Mouse (Mus musculus): ENCODE data around the gene Pth1r. TPM values are rescaled to one million over a fixed set of nuclear protein-coding genes. Genes with fewer than 3 reads are reported as not detected.
A peak's percentile ranks its signal among the peaks of the same experiment; 100 is the strongest.

Pth1r gene
- polyA plus RNA-seq, 1 experiment from 2014 or later, result 76.6 TPM

DNA sequence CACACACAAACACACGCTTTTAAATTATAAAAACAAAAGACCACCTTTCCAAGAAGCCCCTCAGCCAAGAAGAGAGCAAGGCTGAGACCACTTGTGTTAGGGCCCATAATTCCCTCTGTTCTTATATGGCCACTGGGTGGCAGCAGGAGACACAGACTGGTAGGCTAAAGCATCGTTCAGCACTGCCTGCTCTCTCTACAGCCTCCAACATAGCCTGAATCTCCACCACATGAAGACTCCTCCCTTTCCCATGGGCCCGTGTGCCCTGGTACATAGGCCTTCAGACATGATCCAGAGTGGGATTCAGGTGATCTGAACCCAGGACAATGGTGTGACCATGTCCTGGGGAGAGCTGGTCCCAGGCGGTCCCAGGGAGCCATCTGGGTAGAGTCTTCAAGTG, 30.2 kb downstream of the Pth1r start:
- ATAC-seq (ENCODE audit: insufficient number of reproducible peaks, insufficient read depth, low FRiP score, low TSS enrichment, low read depth), result peak; percentile 24; the same call in 1 of the 2 replicates

GRCm38 (mm10) chr9:110715426-110715825, 31.5 kb downstream of the Pth1r start:
- peaks cover 33% of the 10 kb centered on the region for H3K36me3 ChIP-seq

More for the DNA sequence above, 30.2 kb downstream of the Pth1r start:
- H3K9me3 ChIP-seq, result no peaks in the 10 kb centered on the region
- 32% methylated on average over 4 of the region's 4 CpGs for WGBS
- H3K27ac ChIP-seq, result no peak overlapping the region
- peaks cover 30% of the 10 kb centered on the region for H3K36me3 ChIP-seq
- no peak overlapping the region for H3K4me3 ChIP-seq (replicated peaks)
- no peaks in the 10 kb centered on the region for H3K27me3 ChIP-seq
- 0 out of 2 replicates have a peak overlapping the region, but pooled peaks have one; percentile 9 for H3K9ac ChIP-seq (replicated peaks)
- H3K4me1 ChIP-seq (replicated peaks), result 0 out of 2 replicates have a peak, but pooled peaks cover 5% of the 10 kb centered on the region
- H3K4me2 ChIP-seq, result no peak overlapping the region

GRCm38 (mm10) chr9:110713389-110713788, 33.6 kb downstream of the Pth1r start:
- no peak for ATAC-seq (ENCODE audit: insufficient number of reproducible peaks, insufficient read depth, low FRiP score, low TSS enrichment, low read depth)
- Histone ChIP-seq H3K27ac (no peak overlapping the region), H3K4me2 (no peak overlapping the region), H3K9ac (replicated peaks) (no peak overlapping the region), H3K9me3 (no peaks in the 10 kb centered on the region), H3K4me1 (replicated peaks) (no peaks in the 10 kb centered on the region; the same call in 1 of the 2 replicates), H3K4me3 (replicated peaks) (no peak overlapping the region), H3K36me3 (peaks cover 40% of the 10 kb centered on the region), H3K27me3 (no peaks in the 10 kb centered on the region)
- 46% methylated on average over 1 of the region's 1 CpGs for WGBS

More at GRCm38 (mm10) chr9:110715426-110715825, 31.5 kb downstream of the Pth1r start:
- no peak overlapping the region for H3K27ac ChIP-seq
- no peaks in the 10 kb centered on the region for H3K9me3 ChIP-seq
- ATAC-seq (ENCODE audit: insufficient number of reproducible peaks, insufficient read depth, low FRiP score, low TSS enrichment, low read depth), result no peak
- no peak overlapping the region for H3K4me3 ChIP-seq (replicated peaks)
- 33% methylated on average over 1 of the region's 1 CpGs for WGBS
- 0 out of 2 replicates have a peak, but pooled peaks cover 5% of the 10 kb centered on the region for H3K4me1 ChIP-seq (replicated peaks)
- no peaks in the 10 kb centered on the region for H3K27me3 ChIP-seq
- no peak overlapping the region for H3K4me2 ChIP-seq
- H3K9ac ChIP-seq (replicated peaks), result no peak overlapping the region

DNA sequence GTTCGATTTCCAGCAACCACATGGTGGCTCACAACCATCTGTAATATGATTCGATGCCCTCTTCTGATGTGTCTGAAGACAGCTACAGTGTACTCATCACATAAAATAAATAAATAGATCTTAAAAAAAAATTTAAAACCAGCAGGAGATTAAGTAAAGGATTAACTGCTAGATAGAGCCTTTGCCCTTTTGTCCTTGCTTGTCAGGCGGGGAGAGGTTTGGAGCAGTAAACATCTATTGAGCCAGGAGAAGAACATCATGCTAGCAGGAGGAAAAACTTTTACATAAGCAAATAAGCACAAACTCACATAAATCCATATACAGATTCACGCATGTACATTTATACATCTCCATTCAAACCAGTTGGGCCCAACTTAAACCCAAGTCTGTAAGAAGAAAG, 34.4 kb downstream of the Pth1r start:
- H3K4me1 ChIP-seq (replicated peaks), result no peaks in the 10 kb centered on the region; the same call in 1 of the 2 replicates
- H3K9me3 ChIP-seq, result no peaks in the 10 kb centered on the region
- no peak overlapping the region for H3K27ac ChIP-seq
- no peak overlapping the region for H3K4me3 ChIP-seq (replicated peaks)
- H3K36me3 ChIP-seq, result peaks cover 44% of the 10 kb centered on the region
- 89% methylated on average over 4 of the region's 4 CpGs for WGBS
- H3K4me2 ChIP-seq, result no peak overlapping the region
- no peaks in the 10 kb centered on the region for H3K27me3 ChIP-seq
- H3K9ac ChIP-seq (replicated peaks), result no peak overlapping the region
- ATAC-seq (ENCODE audit: insufficient number of reproducible peaks, insufficient read depth, low FRiP score, low TSS enrichment, low read depth), result no peak

DNA sequence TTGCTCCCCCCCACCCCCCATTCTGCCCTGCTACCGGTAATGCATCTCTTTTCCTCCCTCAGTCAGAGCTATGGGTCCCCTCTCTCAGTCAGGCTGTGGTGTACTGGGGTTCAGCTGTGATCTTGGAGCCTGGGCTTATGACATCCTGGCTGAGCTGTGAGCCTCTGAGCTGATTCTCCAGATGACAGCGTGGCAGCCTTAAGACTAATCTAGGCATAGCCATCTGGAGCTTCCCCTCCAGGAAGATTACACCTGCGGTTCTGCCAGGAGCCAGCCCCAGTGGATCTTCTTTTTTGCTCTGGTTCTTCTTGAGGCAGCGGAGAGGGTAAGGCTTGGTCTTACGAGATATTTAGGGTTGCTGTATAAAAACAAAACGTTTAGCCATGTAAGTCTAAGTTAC, 34.9 kb downstream of the Pth1r start:
- Histone ChIP-seq H3K9me3 (no peaks in the 10 kb centered on the region), H3K4me1 (replicated peaks) (no peaks in the 10 kb centered on the region; the same call in 1 of the 2 replicates), H3K36me3 (peaks cover 44% of the 10 kb centered on the region), H3K9ac (replicated peaks) (no peak overlapping the region; the same call in 1 of the 2 replicates), H3K27me3 (no peaks in the 10 kb centered on the region), H3K4me2 (no peak overlapping the region), H3K27ac (no peak overlapping the region), H3K4me3 (replicated peaks) (no peak overlapping the region)
- ATAC-seq (ENCODE audit: insufficient number of reproducible peaks, insufficient read depth, low FRiP score, low TSS enrichment, low read depth), result no peak
- 94% methylated on average over 6 of the region's 6 CpGs for WGBS

GRCm38 (mm10) chr9:110711532-110711931, 35.4 kb downstream of the Pth1r start:
- WGBS, result 88% methylated on average over 1 of the region's 1 CpGs
- Histone ChIP-seq H3K4me2 (no peak overlapping the region), H3K4me1 (replicated peaks) (no peaks in the 10 kb centered on the region; the same call in 1 of the 2 replicates), H3K36me3 (peaks cover 44% of the 10 kb centered on the region), H3K9ac (replicated peaks) (no peak overlapping the region), H3K9me3 (no peaks in the 10 kb centered on the region), H3K27ac (no peak overlapping the region), H3K4me3 (replicated peaks) (no peak overlapping the region), H3K27me3 (no peaks in the 10 kb centered on the region)
- no peak for ATAC-seq (ENCODE audit: insufficient number of reproducible peaks, insufficient read depth, low FRiP score, low TSS enrichment, low read depth)

DNA sequence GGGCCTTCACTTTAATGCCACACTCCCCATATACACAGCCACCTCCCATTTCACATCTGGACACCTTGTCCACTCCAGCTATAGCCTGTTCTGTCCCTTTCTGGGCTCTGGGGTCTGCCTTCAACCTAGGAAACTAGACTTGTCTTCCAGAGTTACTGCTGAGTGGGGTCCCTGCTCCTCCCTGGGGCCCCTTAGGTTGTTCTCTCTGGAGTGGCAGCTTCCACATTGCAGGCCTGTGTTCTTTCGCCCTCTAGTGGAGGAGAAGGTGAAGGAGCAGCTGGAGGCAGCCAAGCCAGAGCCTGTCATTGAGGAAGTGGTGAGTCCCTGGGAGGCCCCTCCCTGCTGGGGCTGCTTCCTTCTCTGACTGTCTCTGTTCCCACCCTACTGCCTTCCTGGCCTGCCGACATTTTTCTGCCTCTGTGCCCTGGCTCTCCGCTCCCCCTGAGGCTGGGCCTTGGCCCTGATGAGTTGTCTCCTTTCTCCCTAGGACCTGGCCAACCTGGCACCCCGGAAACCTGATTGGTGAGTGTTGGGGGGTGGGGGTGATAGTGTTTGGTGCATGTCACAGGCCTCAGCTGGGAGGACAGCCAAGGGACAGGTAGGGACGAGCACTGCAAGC, 37.2 kb downstream of the Pth1r start:
- Histone ChIP-seq H3K36me3 (peaks cover 41% of the 10 kb centered on the region), H3K4me3 (replicated peaks) (no peak overlapping the region), H3K27me3 (no peaks in the 10 kb centered on the region), H3K9ac (replicated peaks) (0 out of 2 replicates have a peak overlapping the region, but pooled peaks have one; percentile 8), H3K9me3 (no peaks in the 10 kb centered on the region), H3K27ac (no peak overlapping the region), H3K4me1 (replicated peaks) (no peaks in the 10 kb centered on the region; the same call in 1 of the 2 replicates), H3K4me2 (no peak overlapping the region)
- ATAC-seq (ENCODE audit: insufficient number of reproducible peaks, insufficient read depth, low FRiP score, low TSS enrichment, low read depth), result peak; percentile 60; the same call in 1 of the 2 replicates
- WGBS, result 40% methylated on average over 5 of the region's 5 CpGs

DNA sequence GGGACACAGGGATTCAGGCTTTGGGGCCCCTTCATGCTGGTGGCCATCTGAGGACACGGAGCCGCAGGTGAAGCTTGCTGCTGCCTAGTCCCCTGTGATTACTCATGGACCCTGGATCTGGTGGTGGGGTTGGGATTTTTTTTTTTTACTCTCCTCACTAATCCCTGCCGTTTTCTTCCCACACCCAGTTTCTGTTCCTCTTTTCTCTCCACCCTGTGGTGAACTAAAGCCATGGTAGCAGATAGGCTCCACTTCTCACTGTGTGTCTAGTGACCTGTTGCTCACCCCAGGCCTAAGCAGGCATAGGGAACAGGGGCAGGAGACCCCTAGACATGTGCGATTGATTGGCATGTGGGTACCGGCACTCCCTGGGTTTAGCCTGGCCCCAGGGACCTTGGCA, 40.2 kb downstream of the Pth1r start:
- Histone ChIP-seq H3K4me1 (replicated peaks) (no peaks in the 10 kb centered on the region; the same call in 1 of the 2 replicates), H3K36me3 (peaks cover 38% of the 10 kb centered on the region), H3K9ac (replicated peaks) (no peak overlapping the region), H3K4me2 (no peak overlapping the region), H3K27me3 (no peaks in the 10 kb centered on the region), H3K9me3 (no peaks in the 10 kb centered on the region), H3K27ac (no peak overlapping the region), H3K4me3 (replicated peaks) (no peak overlapping the region)
- 86% methylated on average over 5 of the region's 5 CpGs for WGBS
- no peak for ATAC-seq (ENCODE audit: insufficient number of reproducible peaks, insufficient read depth, low FRiP score, low TSS enrichment, low read depth)

DNA sequence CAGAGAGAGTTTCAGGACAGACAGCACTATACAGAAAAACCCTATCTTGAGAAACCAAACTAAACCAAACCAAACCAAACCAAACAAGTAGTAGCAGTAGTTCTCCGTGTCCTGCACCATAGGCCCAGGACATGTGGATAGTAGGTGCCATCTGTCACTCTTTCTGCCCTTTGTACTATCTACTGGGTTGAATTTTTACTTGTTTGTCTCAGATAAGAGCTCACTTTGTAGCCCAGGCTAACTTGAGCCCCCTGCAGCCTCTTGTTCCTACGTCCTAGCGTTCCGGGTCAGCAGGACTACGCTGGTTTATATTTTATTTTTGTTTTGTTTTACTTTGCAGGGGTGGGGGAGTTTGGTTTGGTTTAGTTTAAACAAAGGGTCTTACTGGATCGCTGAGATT, 43.0 kb downstream of the Pth1r start:
- no peak overlapping the region for H3K4me2 ChIP-seq
- H3K9me3 ChIP-seq, result no peaks in the 10 kb centered on the region
- no peaks in the 10 kb centered on the region for H3K27me3 ChIP-seq
- no peak overlapping the region for H3K27ac ChIP-seq
- no peak for ATAC-seq (ENCODE audit: insufficient number of reproducible peaks, insufficient read depth, low FRiP score, low TSS enrichment, low read depth)
- no peak overlapping the region for H3K4me3 ChIP-seq (replicated peaks)
- H3K9ac ChIP-seq (replicated peaks), result no peak overlapping the region
- WGBS, result 92% methylated on average over 6 of the region's 6 CpGs
- H3K4me1 ChIP-seq (replicated peaks), result no peaks in the 10 kb centered on the region
- peaks cover 28% of the 10 kb centered on the region for H3K36me3 ChIP-seq

- Histone ChIP-seq H3K27me3 (no peaks in the 10 kb centered on the region), H3K9me3 (no peaks in the 10 kb centered on the region), H3K27ac (no peak overlapping the region), H3K4me1 (replicated peaks) (no peaks in the 10 kb centered on the region), H3K9ac (replicated peaks) (no peak overlapping the region), H3K4me2 (no peak overlapping the region), H3K4me3 (replicated peaks) (no peak overlapping the region), H3K36me3 (peaks cover 18% of the 10 kb centered on the region)
- WGBS, result 88% methylated on average over 1 of the region's 1 CpGs
- ATAC-seq (ENCODE audit: insufficient number of reproducible peaks, insufficient read depth, low FRiP score, low TSS enrichment, low read depth), result no peak
Measured at GRCm38 (mm10) chr9:110702848-110703247, 44.1 kb downstream of the Pth1r start.

DNA sequence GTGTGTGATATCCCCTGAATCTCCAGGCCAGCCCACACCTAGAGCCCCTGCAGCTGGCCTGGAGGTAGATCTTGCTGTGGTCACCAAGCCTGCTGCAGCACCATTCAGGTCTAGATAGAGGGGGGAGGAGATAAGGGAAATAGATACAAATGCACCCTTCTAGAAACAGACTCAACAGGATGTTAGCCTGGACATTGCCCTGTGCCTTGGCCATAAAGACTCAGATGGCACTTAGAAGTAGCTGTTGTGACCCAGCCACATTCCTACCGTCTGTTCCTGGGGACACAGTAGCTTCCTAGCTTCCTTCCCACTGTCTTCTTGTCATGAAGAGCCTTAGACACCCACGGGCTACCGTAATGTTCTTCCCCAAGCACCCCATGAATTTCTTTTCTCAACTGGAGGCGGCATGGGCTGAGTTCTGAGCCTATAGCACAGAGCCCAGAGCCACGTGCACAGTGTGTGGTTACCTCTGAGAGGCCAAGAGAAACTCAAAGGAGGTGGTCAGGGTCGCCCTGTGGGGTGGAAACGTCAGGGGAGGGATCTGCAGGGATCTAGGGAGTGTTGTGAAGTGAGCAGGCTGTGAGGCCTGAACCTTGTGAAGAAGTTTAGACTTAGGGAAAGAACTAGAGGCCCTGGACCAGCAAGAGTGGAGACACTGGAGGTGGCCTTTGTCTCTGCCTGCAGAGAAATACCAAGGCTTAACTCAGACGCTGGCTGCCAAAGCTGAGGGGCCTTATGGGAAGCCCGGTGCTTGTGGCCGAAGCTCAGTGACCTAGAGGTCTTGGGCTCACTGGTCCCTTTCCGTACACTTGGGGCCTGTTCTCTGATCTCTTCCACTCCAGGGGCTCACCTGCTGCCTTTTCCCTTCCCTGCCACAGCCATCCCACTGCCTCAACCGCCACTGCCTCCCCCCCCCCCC, 45.6 kb downstream of the Pth1r start:
- Histone ChIP-seq H3K4me2 (no peak overlapping the region), H3K4me1 (replicated peaks) (no peaks in the 10 kb centered on the region), H3K27ac (no peak overlapping the region), H3K4me3 (replicated peaks) (no peak overlapping the region), H3K9me3 (no peaks in the 10 kb centered on the region), H3K9ac (replicated peaks) (no peak overlapping the region), H3K27me3 (no peaks in the 10 kb centered on the region), H3K36me3 (peaks cover 23% of the 10 kb centered on the region)
- no peak for ATAC-seq (ENCODE audit: insufficient number of reproducible peaks, insufficient read depth, low FRiP score, low TSS enrichment, low read depth)
- 80% methylated on average over 11 of the region's 12 CpGs for WGBS

Measured in limb, embryonic 12.5 days (tissue).